Comparison of ENCODE assay signal across 9 mouse cellular contexts in the genomic region with DNA sequence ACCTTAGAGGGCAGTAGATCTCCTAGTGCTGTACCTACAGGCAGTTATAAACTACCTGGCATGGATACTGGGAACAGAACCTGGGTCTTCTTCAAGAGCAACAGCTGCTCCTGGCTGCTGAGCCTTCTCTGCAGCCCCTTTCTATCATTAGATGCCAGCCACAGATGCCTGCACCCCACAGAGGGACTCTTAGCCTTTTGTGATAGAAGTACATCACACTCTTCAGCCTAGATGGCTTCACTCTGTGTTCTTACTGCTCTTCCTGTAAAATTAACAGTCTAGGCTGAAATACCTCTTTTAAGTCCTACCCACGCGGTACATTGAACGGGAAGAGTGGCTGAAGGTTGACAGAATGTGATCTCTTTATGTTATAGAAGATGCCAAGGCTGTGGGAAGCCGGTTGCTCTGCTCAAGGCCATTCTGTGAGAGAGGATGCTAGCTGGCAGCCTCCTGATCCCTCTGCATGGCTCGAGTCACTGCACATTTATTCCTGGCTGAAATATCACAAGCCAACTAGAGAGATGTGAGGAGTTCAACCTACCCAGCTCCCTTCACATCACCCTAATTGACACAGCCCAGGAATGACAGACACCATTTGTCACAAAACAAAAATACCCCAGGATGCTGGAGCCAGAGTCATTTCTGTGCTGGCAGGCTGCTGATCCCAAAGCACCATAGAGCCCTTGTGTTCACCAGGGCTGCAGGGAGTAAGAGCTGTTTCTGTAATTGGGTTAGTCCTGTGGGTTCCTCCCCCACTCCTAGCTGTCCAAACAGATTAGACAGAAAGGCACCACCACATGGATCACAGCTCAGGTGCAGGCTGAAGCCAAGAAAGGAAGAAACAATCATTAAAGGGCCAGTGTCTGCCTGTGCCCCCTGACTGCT.
DNase-seq lines count a peak whose midpoint lies in the region; ATAC-seq and TF ChIP-seq lines count a peak whose summit lies in the region.
"Had no signal": no experiment of that assay in that cellular context is flagged by ENCODE, and none has a peak within 500 bp of the region (broad histone marks: within the 10 kb centered on the region; RNA-seq: fewer than 3 reads in every experiment).

No protein-coding gene starts in this region.

- H3K27ac ChIP-seq in embryonic facial prominence, embryonic 10.5 days (replicated peaks) = no peak overlapping the region
- peak overlapping the region; percentile 84 for H3K27ac ChIP-seq in layer of hippocampus, adult 2 months

- peaks cover 11% of the 10 kb centered on the region for H3K4me1 ChIP-seq in embryonic facial prominence, embryonic 10.5 days

- no peak for TF ChIP-seq CTCF in layer of hippocampus, adult 2 months (conservative IDR thresholded peaks at IDR 0.05)

- H3K36me3 ChIP-seq in embryonic facial prominence, embryonic 10.5 days (replicated peaks) = no peaks in the 10 kb centered on the region

- no peaks in the 10 kb centered on the region for H3K27me3 ChIP-seq in embryonic facial prominence, embryonic 10.5 days (replicated peaks; ENCODE audit: low read depth, poor library complexity, severe bottlenecking)

- H3K9me3 ChIP-seq in embryonic facial prominence, embryonic 10.5 days = no peaks in the 10 kb centered on the region

- peak; percentile 90 for ATAC-seq in frontal cortex, adult (ENCODE audit: low TSS enrichment)
- ATAC-seq in granulocyte monocyte progenitor cell, adult 5-6 weeks (replicated peaks; ENCODE audit: poor library complexity, severe bottlenecking) = no peak
- ATAC-seq in monocyte, adult 5-6 weeks (replicated peaks; ENCODE audit: insufficient number of reproducible peaks, low FRiP score, low TSS enrichment, poor library complexity, severe bottlenecking) = no peak

- 71% methylated on average over 5 of the region's 5 CpGs for WGBS in embryonic facial prominence, embryonic 10.5 days

- no peak overlapping the region for H3K4me3 ChIP-seq in embryonic facial prominence, embryonic 10.5 days
- no peak overlapping the region for H3K4me3 ChIP-seq in layer of hippocampus, adult 2 months
- H3K4me3 ChIP-seq: myocyte had no signal

- no peak for DNase-seq in frontal cortex, postnatal 14 days (ENCODE audit: low spot score in 2 of 2)
- DNase-seq in MN1 (ENCODE audit: low spot score) = peak; percentile 87
- peak; percentile 25 for DNase-seq in embryonic facial prominence, embryonic 10.5 days (ENCODE audit: low spot score)
- peak; percentile 19 to 24 for DNase-seq in layer of hippocampus, adult 2 months (ENCODE audit: low spot score in 2 of 2)
- DNase-seq in c-Kit-positive CD71-positive TER-119-positive erythroid progenitor cells, embryonic 14.5 days (ENCODE audit: low spot score) = no peak

Comparison
In these comparisons a context has a peak if more than half of its experiments do, and no peak if none do; other contexts are left out.
1. DNase-seq: peak in MN1 (single experiment), embryonic facial prominence, embryonic 10.5 days (single experiment) and layer of hippocampus, adult 2 months (2 of 2); none in frontal cortex, postnatal 14 days (0 of 2) and c-Kit-positive CD71-positive TER-119-positive erythroid progenitor cells, embryonic 14.5 days (single experiment).